Mouse (Mus musculus): Measurements from ENCODE around the gene Swsap1.

Gene Swsap1

GRCm38 (mm10) chr9:21955570-21956281 lies at the start of gene Swsap1:
TSS of gene Swsap1 (plus strand) at chr9:21955755.
- peak; percentile 95 to 98 for DNase-seq

DNA sequence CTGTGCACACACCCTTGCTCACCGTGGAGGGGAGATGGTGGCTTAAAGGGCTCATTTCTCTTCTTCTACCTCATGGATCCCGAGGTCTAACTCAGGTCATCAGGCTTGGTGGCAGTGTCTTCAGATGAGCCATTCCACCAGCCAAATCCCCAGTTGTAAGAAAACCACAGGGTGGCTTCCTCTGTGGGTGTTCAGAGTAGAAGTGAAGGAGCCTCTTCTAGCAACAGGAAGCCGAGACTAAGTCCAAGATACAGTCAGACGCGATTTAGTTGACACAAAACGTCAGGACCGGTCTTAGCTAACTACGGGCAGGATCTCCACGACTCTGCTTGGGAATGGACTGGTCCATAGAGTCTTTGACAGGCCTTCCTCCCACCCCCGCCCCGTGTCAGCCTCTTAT lies 47.3 kb upstream of the Swsap1 start:
- DNase-seq: no peak

- DNase-seq: no peak
Observed at GRCm38 (mm10) chr9:21909474-21910223, 45.9 kb upstream of the Swsap1 start.

DNA sequence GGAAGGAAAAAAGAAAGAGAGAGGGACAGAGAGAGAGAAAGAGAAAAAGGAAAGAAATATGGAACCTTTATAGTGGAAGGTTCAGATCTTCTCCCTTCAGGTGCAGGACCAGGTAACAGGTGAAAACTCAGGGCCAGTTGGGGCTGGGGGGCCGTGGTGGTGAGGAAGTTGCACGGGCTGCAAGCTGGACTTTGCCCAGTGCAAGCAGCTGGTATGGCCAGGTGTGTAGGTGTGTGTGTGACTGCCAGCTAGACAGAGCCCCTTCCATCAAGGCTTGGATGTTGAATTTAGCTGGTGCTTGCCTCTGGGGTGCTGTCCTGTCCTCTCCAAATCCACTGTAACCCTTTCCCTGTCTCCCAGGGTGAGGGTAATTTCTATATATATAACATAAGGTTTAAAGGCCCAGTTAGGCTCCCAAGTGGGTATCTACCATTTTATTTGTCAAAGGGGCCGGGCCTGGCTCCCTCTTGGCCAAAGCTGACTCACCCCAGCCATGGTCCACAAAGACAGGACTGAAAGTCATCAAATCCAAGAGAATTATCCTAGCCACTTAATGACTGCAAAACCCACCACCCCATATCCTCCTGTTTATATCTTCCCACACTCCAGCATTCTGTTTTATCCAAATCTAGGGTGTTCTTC lies 38.6 kb upstream of the Swsap1 start:
- DNase-seq: no peak

DNA sequence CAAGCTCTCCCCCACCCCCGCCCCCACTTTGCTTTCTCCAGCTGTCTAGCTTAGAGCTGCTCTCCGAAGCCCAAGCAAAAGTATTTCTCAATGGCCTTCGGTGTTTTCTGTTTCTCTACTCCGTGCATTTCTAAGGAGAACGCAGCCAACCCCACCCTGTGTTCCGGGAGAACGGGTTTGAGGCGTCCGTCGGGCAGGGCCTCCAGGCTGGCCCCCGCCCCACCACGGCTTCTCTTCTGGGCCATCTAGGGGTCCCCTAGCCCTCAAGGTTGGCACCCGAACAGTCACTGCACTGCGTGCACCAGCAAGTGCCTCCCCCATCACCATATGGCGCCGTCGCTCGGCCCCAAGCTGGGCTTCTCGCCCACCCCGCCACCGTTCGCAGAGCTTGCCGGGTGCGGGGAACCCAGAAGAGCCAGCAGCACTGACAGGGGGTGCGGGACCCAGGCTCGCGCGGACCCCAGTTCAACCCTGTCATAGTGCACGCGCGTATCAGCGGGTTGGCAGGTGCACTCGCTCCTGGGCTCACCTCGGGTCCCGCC lies 38.0 kb upstream of the Swsap1 start:
- DNase-seq: no peak

DNA sequence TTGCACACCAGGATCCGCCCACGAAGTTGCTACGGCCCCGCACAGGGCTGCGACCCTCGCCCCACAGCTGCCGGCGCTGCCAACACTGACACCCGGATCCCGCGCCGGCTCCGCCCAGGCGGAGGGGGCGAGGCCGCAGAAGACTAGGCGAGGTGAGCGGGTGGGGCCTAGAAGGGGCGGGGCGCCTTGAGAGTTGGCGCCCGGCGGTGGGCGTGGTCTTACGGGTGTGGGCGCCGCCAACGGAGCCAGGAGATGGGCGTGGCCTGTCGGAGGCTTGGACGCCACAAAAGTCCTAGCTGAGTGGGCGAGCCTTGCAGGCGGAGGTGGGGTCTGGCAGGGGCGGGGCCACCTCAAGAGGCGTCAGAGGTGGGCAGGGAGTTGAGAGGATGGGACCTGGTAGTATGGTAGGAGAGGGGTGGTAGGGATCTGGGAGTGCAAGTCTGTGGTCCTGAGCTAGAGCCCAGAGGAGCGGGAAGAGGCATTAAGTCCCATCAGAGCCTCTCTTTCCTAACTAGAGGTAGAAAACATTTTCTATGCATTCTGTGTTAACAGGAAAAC lies 37.4 kb upstream of the Swsap1 start, which contains the start of gene Rab3d:
Rab3d (minus strand) TSS at position 158 of the 558 bp plus-strand sequence.
- peak; percentile 93 to 94 for DNase-seq

- no peak for DNase-seq
Observed at GRCm38 (mm10) chr9:21918692-21919384, 36.7 kb upstream of the Swsap1 start.

DNA sequence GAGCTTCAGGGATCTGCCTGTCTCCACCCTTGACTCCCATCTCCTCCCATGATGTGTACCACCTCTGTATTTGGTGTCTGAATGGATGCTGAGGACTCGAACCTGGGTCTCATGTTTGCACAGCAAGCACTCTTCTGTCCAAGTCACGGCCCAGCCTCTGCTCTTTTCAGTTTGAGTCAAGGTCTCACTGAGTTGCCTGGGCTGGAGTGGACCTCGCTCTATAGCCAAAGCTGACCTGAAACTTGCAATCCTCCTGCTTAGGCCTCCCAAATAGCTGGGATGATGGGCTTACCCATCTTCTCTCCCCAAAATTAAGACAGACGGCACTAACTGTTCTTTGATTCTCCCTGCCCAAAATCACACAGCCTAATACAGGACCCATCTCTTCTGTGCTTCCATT lies 32.5 kb upstream of the Swsap1 start:
- no peak for DNase-seq

DNA sequence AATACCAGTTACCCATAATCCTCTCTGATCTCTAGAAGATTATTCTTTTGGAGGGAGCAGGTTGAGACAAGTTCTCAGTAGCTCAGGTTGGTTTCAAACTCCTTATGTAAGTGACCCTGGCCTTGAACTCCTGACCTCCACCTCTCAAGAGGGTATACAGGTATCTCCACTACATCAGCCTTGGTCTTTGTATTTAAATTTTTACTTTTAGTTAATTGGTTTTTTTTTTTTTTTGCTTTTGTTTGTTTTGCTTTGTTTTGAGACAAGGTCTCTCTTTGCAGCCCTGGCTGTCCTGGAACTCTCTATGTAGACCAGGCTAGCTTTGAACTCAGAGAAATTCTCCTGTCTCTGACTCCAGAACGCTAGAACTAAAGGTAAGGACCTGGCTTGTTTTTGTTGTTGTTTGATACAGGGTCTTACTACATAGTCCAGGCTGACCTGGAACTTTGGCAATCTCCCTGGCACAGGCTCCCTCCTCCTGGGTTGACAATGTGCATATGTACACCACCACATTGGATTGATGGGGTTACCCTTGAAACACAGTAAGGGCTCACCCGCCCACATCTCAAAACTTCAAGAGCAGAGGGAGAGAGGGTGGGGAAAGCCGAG lies 32.0 kb upstream of the Swsap1 start:
- no peak for DNase-seq

GRCm38 (mm10) chr9:21924099-21924493 lies 31.5 kb upstream of the Swsap1 start:
- DNase-seq: peak in 1 of 2 experiments; percentile 22

DNA sequence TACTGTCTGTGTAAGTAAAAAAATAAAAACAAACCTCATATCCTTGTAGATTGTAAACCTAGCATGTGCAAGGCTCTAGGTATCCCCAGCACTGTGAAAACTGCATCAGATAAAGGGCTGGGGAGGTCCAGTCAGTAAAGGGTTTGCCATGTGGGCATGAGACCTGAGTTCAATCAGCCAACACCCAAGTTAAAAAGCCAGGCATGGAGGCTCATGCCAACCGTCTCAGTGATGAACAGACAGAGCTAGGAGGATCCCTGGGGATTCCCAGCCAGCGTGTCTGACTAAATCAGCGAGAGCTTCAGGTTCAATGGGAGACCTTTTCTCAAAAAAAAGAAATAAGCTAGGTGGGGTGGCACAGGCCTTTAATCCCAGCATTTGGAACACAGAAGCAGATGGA lies 30.5 kb upstream of the Swsap1 start:
- no peak for DNase-seq

DNA sequence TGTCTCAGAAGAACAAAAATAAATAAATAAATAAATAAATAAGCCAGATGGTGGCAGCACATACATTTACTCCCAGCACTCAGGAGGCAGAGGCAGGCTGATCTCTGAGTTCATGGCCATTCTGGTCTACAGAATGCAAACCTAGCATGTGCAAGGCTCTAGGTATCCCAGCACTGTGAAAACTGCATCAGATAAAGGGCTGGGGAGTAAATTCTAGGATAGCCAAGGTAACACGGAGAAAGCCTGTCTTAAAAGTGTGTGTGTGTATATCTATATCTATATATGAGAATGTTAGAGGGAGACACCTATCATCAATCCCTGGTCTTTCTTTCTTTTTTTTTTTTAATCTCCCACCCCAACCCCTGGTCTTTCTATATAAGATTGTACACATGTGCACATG lies 30.0 kb upstream of the Swsap1 start:
- no peak for DNase-seq

GRCm38 (mm10) chr9:21926155-21926554 lies 29.4 kb upstream of the Swsap1 start:
- no peak for DNase-seq

DNA sequence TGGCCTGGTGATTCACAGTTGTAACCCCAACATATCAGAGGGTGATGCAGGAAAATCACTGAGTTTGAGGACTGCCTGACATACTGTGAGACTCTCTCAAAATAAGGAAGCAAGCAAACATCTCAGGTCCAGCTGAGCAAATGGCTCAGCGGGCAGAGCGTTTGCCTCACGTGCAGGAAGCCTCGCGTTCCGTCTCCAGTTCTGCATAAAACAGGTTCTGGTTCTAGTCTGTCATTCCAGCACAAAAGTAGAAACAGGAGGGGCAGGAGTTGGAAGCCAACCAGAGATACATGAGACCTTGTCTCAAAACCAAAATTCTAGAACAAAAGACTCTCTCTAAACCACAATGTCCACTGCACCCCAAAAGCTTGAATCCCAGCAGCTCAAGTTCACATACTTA lies 28.8 kb upstream of the Swsap1 start:
- no peak for DNase-seq

- DNase-seq: peak; percentile 36 to 39
Observed at GRCm38 (mm10) chr9:21927208-21927753, 28.3 kb upstream of the Swsap1 start, which contains the start of the genes Ccdc159 and Tmem205. TSS of gene Ccdc159 (plus strand) at chr9:21927471. TSS of gene Tmem205 (minus strand) at chr9:21927556.

DNA sequence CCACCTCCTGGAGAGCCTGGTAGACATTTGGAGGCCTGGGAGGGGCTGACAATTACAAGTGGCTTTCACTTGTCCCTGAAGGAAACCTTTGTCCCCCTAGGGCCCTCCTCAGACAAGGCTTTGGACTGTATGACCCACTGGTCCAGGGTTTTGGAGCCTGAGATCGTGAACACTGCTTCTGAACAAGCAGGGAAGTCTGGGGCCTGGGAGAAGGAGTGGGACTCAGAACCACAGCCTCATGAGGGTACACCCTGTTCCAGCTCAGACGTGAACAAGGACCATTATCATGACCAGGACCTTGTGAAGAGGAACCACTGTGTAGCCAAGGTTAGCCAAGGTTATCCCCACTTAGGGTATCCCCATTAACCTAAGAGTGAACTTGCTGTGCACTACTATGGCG lies 26.3 kb upstream of the Swsap1 start:
- no peak for DNase-seq

DNA sequence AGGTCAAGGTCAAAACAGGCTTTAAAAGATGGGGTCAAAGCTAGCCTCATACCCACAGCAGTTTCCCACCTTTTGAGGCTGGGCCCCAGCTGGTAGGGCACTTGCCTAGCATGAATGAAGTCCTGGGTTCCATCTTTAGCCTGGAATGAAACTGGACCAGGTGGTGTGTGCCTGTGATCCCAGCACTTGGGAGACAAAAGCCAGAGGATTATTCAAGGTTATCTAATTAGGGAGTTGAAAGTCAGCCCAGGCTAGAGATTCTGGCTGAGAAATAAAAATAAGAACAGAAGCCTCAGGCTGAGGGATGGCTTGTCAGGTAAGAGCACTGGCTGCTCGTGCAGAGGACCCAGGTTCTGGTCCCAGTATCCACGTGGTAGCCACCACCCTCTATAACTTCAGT lies 23.5 kb upstream of the Swsap1 start:
- no peak for DNase-seq

- no peak for DNase-seq
Observed at GRCm38 (mm10) chr9:21932445-21933137, 23.0 kb upstream of the Swsap1 start.

DNA sequence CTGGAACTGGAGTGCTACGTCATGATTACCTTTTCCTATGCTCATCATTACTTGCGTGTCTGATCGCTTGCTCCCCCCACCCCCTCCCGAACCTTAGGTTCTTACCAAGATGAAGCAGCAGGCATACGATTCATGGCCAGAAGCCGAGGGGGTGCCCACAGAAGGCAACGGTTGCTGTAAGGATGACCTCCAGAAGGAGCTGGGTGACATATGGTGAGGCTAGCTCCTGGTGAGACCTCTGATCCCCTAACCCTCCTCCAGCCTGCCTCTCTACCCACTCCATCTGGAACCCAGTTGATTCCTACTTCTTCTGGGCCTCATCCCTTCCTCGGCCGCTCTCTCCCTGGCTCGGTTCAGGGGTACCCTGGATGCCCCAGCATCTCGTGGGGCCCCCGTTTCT lies 21.5 kb upstream of the Swsap1 start:
- DNase-seq: no peak

DNA sequence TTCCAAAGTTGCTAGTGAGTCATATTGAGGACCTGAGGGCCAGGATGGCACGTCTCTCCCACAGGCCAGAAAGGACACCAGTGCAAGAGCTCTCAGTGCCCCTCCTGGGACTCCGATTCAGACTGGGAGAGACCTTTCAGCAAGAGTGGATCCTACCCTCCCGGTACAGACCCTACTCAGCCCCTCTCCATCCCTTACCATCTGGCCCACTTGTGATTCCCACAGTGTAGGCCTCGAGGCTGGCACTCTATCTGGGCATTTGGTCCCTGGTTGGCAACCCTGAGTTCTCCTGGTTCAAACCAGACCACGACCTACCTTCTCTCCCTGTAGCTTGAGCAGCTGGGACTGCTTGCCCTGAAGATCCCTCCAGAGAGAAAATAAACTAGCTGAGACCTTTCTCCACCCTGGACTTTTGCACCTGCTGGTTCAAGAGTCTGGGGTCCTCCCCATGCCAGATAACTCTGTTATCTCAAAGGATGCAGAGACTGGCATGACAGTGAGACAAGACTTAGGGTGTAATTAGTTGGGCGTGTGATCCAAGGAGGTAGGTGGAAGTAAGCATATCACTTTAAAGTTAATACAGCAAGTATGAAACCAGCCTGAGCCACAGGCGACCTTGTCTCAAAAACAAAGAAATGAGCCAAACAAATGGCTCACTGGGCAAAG lies 20.0 kb upstream of the Swsap1 start:
- no peak for DNase-seq
